Mouse (Mus musculus): ENCODE measurements around the gene Myg1. TPM values are rescaled to one million over a fixed set of nuclear protein-coding genes. Genes with fewer than 3 reads are reported as not detected.

Gene Myg1
- total RNA-seq, 4 experiments from 2014 or later = 23.2 to 24.6 (median 24.5) TPM

DNA sequence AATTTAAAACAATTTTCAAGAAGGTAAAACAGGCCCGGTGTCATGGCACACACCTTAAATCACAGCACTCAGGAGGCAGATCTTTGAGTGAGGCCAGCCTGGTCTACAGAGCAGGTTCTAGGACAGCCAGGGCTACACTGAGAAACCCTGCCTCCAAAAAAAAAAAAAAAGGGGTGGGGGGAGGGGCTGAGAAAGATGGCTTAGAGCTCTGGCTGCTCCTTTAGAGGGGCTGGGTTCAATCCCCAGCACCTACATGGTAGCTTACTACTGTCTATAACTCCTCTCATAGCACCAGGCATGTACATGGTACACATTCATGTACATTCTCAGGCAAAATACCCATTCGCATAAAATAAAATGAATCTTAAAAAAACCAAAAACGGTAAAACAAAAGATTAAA lies 13.0 kb downstream of the Myg1 start:
- DNase-seq (ENCODE audit: low spot score) = no peak

DNA sequence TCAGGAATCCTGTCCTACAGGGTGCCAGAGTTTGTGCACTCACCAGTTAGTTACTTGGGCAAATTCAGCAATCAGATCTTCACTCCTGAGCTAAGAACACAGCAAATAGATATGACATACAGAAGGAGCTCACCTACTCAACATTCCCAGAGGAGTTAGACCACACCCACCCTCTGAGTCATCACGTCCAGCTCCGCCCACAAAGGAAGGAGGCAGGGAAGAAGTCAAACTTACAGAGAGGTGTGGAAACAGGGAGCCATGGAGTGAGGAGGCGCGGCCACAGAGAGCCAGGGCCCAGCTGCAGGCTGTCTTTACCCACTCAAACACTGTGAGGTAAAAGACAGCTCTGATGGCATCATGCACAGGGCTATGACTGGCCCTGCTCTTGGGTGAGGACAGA lies 14.9 kb downstream of the Myg1 start:
- no peak for DNase-seq (ENCODE audit: low spot score)

DNA sequence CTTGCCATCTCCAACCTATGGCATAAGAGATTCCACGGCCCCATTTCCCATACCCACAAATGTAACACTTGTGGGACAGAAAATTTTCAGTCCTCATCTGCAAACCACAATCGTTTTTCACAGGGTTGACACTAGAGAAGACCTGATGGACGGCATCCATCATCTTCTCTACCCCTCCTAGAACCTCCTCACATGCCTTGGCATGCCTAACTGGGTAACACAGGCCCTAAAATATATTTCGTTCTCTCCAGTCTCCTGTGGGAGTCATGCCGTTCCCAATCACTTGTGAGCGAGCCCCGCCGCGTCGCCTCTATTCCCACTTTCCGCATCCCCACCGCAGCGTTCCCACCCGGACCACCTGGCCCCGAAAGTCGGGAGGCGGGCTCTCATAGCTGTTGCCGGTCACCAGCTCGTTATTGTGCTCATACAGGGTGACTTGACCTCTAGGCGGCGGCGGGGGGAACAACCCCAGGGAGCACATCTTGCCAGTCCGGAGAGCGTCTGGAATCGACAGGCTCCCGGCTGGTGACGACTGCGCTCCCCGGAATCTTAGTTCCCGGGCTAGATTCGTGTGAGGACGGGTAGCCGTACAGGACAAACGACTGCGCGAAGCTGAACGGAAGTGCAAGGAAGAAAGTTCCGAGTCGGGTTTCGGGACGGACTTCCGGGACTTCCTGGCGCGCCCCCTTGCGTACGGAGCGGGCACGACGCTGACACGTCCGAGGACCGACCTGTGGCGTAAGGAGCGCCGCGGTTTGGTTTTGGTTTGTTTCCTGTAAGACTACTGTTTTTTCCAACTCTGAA lies 18.8 kb downstream of the Myg1 start, which contains the start of gene Aaas:
Gene Aaas, minus strand, starts transcription at position 634 of the 804 bp plus-strand sequence.
- DNase-seq (ENCODE audit: low spot score) = peak; percentile 95

DNA sequence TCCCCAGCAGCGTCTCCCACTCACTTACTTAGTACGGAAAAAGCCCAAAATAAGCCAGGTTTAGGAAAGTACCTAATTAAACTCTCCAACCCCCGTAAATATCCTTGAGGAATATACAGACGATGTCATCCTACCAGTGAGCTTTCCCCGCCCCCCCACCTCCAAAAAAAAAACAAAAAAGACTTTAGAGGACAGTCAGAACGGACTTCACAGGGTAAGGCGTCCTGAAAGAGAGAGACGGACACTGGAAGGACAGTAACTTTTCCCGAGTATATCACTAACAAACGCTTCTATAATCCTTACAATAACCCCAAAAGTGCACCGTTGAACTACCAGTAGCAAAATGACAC lies 19.4 kb downstream of the Myg1 start:
- DNase-seq (ENCODE audit: low spot score) = no peak

DNA sequence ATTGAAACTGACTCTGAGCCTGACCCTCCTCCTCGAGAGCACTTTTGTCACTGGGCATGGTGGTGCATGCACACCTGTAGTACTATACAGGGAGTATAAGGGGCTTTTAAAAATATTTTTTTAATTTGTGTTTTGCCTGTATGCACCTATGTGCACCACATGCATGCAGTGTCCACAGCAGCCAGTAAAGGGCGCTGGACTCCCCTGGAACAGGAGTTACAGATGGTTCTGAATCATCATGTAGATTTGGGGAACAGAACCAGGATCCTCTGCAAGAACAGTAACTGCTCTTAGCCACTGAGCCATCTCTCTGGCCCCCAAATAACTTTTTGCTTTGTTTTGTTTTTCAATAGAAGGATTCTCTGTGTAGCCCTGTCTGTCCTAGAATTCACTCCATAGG lies 20.7 kb downstream of the Myg1 start:
- no peak for DNase-seq (ENCODE audit: low spot score)

DNA sequence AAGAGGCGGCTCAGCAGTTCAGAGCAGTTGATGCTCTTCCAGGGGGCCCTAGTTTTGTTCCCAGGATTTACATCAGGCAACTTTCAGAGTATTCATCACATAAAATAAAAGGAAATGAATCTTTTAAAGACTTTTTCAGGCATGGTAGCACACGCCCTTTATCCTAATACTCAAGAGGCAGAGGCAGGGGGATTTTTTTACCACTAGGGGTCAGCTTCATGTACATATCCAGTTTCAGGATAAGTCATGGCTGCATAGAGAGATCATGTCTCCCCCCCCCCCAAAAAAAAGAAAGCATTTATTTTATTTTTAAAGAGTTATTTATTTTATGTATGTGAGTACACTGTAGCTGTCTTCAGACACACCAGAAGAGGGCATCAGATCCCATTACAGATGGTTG lies 22.5 kb downstream of the Myg1 start:
- DNase-seq (ENCODE audit: low spot score) = no peak

DNA sequence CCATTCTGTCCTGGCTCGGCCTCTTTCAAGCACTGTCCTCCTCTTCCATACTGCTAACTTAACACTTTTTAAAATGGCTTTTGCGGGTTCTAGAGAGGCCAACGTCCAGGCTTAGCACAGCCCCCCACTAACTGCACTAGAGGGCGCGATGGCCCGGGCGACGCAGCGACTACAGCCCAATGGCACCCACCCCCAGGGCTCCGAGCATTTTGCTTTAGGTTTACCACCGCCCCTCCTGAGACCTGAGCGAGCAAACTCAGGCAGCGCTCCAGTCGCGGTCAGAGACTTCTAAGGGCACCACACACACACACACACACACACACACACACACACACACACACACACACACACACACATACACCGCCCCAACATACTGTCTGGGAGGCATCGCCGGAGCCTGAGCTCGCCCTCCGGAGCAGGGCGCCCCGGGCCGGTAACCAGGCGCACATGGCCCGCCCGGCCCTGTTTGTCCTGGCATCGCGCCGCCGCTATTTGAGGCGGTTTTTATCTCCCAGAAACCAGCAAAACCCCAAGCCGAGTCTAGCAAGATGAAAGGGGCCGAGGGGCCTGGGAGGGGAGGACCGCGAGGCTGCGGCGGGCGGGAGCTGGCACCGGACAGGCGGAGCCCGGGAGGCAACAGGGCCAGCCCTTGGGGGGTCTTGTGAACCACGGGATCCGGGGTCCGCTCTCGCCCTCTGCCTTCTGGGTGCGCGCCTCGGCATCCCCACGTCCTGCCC lies 23.8 kb downstream of the Myg1 start:
- DNase-seq (ENCODE audit: low spot score) = peak; percentile 22

DNA sequence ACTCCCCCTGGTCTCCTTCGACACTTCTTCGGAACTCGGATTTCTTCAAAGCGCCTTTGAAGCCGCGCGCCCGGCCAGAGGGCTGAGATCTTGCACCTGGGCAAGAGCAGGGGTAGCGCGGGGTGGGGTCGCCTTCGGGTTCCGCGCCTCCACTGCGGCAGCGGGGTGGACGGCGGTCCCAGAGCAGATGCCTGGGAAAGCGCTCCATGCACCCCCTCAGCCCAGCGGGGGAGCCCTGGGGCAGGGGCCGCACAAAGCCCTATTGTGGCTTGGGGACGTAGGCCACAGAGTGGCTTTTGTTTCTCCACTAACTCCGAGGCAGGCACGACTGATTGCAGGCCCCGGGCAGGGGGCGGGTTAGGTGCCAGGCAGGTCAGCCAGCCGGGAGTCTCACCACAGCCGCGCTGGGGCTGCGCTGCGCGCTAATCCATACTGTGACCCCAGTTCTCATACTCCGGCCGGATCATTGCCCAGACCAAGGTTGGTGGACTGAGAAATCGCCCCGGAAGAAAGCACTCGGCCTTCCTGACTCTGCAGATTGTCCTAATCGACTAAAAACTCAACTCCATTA lies 24.4 kb downstream of the Myg1 start:
- no peak for DNase-seq (ENCODE audit: low spot score)

DNA sequence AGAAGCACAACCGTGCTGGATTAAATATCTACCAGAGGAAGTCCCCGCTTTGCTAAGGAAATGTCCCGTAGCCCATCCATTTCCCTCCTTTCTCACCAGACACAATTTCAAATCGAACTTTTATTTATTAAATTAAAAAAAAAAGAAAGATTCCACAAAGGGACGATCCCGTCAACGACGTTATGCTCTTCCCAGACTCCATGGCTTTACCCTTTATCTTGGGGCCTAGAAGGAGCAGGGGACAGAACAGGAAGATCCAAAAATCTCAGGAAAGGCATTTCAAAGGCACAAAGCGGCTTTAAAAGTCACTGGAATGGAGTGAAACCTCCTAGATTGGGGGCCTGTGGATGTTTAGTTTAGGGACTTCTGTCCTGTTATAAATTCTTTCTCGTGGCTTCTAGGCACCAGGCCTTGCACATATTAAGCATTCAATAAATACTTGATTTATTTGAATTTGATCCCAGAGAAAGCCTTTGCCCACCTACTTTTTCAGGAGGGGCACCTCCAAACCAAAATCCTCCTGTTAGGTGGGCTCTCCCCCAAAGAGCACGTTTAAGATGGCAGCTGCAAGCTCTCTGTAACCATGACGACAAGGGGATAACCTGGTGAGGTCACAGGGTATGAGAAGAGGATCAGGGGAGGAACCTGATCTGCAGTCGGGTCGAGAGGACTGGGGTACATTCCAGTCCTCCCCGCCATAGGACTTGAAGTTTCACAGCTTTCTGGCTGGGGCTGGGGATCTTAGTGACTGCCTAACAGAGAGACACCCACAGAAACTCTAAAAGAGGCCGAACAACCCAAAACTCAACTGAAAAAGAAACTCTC lies 25.2 kb downstream of the Myg1 start:
- DNase-seq (ENCODE audit: low spot score) = no peak

DNA sequence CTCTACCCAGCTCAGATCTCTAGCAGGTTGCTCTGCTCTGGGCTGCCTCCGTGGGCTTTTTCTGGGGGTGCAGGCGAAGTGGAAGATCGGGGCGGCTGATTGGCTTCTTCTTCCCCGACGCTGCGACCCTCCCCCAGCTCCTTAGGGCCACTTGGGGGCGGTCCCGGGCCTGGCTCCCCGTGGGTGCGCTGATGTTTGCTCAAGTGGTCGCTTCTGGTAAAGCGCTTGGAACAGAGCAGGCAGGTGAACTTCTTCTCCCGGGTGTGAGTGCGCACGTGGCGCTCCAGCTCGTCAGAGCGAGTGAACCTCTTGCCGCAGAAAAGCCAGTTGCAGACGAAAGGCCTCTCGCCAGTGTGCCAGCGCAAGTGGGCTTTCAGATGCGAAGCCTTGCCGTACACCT lies 26.6 kb downstream of the Myg1 start:
- DNase-seq (ENCODE audit: low spot score) = no peak

DNA sequence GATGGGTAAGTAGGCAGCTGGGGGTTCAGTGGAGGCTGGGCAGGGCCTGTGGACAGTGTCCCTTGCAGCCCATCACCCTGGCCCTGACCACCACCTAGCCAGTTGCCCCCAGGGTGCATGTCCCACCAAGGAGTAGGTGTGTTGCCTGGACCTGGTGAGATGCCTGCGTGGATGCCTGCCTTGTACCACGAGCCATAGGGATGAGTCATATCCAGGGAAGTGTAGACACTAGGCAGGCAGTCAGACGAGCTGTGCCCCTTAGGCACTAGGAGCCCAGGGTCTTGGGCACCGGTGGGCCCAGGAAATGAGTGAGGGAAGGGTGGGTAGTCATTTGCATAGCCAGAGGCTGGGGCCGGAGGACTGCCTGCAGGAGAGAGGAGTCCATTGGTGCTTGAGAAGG lies 27.3 kb downstream of the Myg1 start:
- DNase-seq (ENCODE audit: low spot score) = no peak

DNA sequence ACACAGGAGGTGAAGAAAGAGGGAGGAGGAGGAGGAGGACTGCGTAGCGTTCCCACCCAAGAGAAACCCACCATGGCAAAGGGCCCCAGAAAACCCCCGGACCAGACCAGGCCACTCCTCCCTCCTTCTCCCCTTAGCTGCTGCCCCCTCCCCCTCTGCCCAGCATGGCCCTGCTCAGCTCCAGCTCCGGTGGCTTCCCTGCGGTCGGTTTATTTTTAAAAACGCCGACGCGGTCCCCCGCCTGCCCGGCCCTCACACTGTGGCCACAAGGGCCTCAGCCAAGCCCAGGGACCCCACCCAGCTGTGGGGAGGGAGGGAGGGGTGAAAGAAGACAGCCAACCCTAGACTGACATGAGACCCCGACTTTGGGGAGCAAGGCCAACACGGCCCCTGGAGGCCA lies 31.1 kb downstream of the Myg1 start:
- DNase-seq (ENCODE audit: low spot score) = no peak

DNA sequence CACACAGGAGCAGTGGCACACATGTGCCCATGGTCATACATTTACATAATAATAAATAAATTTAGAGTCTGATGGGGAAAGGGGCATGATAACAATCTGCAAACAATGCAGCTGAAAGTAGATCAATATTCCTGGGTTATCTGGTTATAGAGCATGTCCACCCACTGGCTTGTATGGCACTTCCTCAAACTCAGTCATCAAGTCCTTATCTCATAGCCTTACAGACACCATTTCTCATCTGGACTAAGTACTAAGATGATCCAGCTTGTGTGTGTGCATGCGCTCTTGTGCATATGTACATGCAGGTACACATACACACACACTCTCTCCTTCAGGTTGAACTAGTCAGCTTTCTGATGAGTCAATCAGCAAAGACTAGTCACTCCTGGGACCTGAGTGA lies 33.2 kb downstream of the Myg1 start:
- DNase-seq (ENCODE audit: low spot score) = no peak

DNA sequence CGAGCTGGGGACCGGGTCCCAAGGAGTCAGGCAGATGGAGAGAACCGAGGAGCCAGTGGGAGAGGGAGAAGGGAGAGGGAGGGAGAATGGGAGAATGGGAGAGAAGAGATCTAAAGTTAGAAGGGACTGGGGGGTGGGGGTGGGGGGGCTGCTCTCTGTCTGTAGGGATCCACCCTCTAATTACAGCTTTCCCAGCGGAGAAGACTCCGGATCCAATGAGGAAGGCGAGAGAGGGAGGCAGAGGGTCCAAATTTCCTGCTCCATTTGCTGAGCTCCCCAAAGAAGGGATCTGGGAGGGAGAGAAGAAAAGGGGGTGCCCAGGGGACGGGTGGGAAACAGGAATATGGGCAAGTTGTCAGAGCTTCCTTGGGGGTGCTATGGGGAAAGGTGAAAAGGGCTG lies 34.7 kb downstream of the Myg1 start:
- no peak for DNase-seq (ENCODE audit: low spot score)

DNA sequence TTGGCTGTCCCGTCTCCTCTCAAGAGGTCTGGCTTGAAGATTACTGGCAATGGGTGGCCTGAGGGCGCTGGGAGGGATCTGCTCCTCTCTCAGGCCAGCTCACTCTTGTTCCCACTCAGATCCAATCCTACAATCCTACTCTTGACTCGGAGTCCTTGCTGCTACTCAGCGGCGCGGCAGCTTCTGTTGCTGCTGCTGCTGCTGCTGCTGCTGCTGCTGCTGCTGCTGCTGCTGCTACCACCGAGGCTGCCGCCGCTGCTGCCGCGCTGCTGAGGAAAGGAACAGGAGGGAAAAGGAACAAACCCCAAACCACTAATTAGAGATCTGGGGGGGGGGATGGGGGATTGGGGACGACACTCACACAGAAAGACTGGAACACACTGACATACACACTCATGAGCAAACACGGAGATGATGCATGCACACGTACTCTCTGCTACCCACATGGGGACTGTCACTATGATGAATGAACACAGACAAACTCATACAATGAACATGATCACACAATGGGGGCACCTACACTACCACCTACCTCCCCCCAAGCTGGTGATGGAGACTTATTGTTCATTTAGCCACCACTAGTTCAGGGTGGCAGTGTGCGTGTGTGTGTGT lies 35.3 kb downstream of the Myg1 start, which contains the start of gene Sp7:
Gene Sp7, minus strand, starts transcription at position 450 of the 612 bp plus-strand sequence.
- no peak for DNase-seq (ENCODE audit: low spot score)

DNA sequence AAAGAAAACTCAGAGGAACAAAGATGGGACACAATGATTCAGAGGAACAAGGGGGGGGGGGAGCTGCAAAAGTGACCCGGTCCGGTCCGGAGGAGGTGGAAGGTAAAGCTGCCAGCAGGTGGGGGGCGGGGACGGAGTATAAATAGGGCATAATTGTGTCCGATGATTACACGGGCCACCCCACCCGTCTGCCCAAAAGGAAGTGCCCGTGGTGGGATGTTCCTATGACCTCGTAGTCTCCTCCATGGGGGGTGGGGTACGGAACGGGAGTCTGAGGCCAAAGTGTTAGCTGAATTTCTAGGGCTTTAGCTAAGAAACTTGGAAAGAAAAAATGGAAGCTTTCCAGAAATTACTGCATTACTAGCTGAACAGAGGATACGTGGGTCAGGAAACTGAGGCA lies 38.5 kb downstream of the Myg1 start:
- no peak for DNase-seq (ENCODE audit: low spot score)

DNA sequence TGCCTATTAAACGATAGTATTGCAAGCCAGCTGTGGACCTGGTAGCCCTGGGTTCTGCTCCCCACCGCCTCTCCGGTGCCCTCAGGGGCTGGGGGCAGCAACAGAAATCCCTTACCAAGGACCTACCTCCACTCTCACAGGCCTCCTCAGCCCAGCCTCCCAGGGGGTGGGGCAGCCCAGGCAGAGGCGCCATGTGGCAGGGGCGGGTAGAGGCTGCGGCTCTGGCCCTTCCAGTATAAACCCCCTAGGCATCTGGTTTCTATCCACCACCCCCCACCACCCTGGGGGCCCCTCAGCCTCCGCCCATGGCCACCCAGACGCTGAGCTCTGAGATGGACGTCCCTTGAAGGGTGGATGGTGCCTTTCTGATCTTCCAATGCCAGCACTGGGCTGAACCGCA lies 39.2 kb downstream of the Myg1 start:
- DNase-seq (ENCODE audit: low spot score) = no peak

DNA sequence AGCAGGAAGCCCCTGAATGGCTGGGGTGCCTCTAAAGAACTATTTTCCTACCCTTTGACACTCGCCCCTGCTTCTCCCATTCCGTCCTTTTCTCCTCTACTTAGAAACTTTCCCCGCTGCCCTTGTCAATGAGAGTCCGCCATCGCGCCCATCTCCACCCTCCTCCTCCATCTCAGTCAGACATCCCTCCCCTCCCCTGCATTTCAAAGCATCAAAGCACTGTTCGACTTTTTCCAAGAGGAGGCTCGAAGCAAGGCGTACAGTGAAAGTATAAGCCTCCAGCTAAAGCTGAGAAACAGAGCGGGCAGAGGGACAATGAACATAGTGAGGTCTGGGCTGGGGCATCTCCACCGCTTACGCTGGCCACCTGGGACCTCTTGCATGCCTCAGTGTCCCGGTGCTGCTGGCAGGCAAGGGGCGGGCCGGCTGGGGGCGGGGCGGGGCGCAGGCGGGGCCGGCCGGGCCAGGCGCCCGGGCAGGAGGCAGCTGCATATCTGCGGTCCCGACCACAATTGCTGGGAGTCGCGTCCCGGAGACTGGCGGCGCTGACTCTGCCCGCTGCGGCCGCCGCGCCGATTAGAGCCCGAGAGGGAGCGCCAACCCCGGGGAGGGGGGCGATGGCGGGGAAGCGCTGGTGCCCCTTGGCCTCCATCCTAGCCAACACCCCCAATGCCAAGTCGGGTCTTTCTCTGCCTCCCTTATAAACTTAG lies 45.1 kb downstream of the Myg1 start:
- no peak for DNase-seq (ENCODE audit: low spot score)

DNA sequence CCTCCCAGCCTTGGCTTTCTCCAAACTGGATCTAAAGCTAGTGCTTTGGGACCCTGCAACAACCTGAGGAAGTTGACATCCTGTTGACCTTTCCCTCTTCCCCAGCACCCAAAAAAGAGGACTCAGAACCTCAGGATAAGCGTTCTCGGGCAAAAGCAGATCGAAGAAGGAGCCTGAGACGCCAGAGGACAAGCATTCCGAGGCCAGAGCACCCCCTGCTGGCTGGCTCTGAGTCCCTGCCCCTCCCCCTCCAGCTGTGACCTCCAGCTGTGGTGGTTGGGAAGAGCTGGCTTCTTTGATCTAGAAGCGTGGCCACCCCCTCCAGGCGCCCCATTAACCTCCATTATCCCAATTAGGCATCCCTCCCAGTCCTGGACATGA lies 45.6 kb downstream of the Myg1 start:
- DNase-seq (ENCODE audit: low spot score) = peak; percentile 87

DNA sequence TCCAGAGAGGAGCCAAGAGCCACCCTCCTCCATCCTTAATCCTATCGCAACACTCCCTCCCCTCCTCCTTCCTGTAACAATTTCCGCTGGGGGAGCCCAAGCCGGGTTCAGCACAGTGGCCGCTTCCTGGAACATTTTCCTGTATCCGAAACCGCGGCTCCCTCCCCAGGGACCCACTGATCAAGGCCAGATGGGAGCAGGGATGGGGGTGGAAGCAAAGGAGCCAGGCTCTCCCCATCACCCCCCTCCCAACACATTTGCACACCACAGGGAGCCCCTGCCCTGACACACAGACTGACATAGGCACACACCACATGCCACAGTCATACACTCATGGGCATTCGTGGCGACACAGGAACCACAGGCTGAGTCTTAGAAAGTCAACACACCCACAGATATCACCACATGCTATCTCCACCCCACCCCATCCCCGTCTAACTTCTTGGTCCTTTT lies 46.3 kb downstream of the Myg1 start:
- peak; percentile 88 for DNase-seq (ENCODE audit: low spot score)

DNA sequence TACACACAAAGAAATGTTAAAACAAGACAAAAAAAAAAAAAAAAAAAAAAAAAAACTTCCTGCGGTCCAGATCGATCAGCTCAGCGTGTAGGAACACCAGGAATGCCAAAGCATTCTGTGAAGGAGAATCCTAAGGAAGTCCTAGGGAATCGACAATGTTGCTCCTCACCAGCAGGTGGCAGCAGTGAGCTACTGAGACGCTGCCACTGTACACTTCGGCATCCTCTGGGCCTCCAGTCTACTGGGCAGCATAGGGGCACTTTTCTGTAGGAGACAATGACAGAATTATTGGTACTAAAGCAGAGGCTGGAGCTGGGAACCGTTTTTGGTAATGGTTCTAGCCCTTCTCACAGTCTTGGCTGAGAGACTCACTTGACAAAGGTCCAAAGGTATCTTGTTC lies 50.1 kb downstream of the Myg1 start:
- DNase-seq (ENCODE audit: low spot score) = peak; percentile 79

Data from heart, adult 8-10 months (tissue).